Mouse (Mus musculus) effector memory CD4-positive, alpha-beta T cell, adult 5 months (primary cell): Measurements from ENCODE around the gene Txndc2. TPM values are rescaled to one million over a fixed set of nuclear protein-coding genes. Genes with fewer than 3 reads are reported as not detected.

Experiments
- polyA plus RNA-seq: library from polyadenylated mRNA; unstranded; fragments of 100-300 nt; shearing (Covaris generic); gene quantifications from one replicate; pipeline ENCODE4 v1.2.1, GENCODE M21; 2017

The Txndc2 gene
- not detected for polyA plus RNA-seq

GRCm38 (mm10) chr17:65641734-65642218 lies at the start of gene Txndc2:
TSS of gene Txndc2 (minus strand) at chr17:65642168.

GRCm38 (mm10) chr17:65613463-65614412 lies 28.2 kb downstream of the Txndc2 start, which contains the start of gene Vapa:
TSS of gene Vapa (minus strand) at chr17:65613555.

Other genes with a start within 250 kb of the Txndc2 start
- not detected for gene Tmem232, start 101.4 kb downstream of the Txndc2 start, polyA plus RNA-seq
- 193 TPM for gene Vapa, start 28.6 kb downstream of the Txndc2 start, polyA plus RNA-seq
- 1.2 TPM for gene Rab31, start 130.6 kb upstream of the Txndc2 start, polyA plus RNA-seq
- gene Ppp4r1, start 140.4 kb upstream of the Txndc2 start, polyA plus RNA-seq, result 39.3 TPM
- 72.7 TPM for gene Ralbp1, start 243.6 kb upstream of the Txndc2 start, polyA plus RNA-seq